Mouse (Mus musculus): ENCODE measurements around the gene Itih5. TPM values are rescaled to one million over a fixed set of nuclear protein-coding genes. Genes with fewer than 3 reads are reported as not detected.

Itih5 gene
- 3.0 and 4.0 TPM in 2 replicates for polyA plus RNA-seq (2015; fragmentation: Nextera tagmentation; extraction: Ambion mirVana)

DNA sequence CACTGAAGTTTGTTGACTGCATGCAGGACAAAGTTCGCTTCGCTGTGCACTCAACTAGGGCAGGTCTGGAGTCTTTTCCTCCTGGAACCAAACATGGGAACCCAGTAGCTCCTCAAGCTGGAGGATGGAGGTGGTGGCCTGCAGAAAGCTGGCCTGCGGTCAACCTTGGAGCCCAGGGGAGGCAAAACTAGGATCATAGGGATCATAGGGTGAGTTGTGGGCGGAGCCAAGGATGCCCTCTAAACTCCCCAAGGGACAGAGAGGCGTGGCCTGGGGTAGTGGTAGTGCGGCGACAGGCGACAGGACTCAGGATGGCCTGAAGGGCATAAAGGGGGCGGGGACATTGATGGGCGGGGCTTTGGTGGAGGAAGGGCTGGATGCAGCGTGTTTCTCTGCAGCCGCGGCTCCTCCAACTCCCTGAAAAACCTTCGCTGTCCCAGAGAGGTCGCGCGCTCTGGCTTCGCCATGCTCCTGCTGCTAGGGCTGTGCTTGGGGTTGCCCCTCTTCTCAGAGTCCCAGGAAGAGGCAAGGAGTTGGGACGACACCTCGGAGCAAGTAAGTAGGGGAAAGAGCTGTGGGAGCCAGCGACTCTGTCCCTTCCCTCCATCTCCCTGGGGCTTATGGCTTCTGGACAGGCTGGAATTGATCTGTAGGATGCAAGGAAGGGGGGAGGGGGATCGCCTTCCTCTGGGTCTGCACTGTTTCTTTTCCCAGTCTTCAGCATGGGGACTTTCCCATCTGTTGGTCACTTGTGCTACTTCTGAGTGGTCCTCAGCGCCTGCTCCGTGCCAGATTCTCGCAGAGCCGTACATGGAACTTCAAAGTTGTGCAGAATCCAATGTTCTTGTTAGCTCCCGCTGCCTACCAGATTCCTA, at the start of gene Itih5:
Gene Itih5, plus strand, starts transcription at position 371 of the 875 bp plus-strand sequence.
- Histone ChIP-seq H3K9ac (replicated peaks; ENCODE audit: low read depth) (no peak within 1 kb of the TSS), H3K9me3 (ENCODE audit: low read length) (no peaks in the 10 kb centered on the region), H3K36me3 (ENCODE audit: insufficient read depth, low read length) (no peaks in the 10 kb centered on the region), H3K4me2 (replicated peaks; ENCODE audit: low read depth, low read length) (peak within 1 kb of the TSS; percentile 66), H3K27ac (ENCODE audit: low read length) (no peak within 1 kb of the TSS), H3K4me1 (ENCODE audit: insufficient read depth, low read depth, low read length) (peaks cover 11% of the 10 kb centered on the region; the same call in 1 of the 2 replicates), H3K4me3 (ENCODE audit: low read depth, low read length) (peak within 1 kb of the TSS; percentile 32), H3K27me3 (replicated peaks; ENCODE audit: insufficient read depth, low read length) (no peaks in the 10 kb centered on the region)
- DNase-seq (ENCODE audit: low spot score) = peak; percentile 52
- ATAC-seq = peak; percentile 86
- TF ChIP-seq EP300 (IDR thresholded peaks at IDR 0.05) (no peak), CTCF (IDR thresholded peaks at IDR 0.05) (no peak)
- WGBS = 7% methylated on average over 25 of the region's 27 CpGs

DNA sequence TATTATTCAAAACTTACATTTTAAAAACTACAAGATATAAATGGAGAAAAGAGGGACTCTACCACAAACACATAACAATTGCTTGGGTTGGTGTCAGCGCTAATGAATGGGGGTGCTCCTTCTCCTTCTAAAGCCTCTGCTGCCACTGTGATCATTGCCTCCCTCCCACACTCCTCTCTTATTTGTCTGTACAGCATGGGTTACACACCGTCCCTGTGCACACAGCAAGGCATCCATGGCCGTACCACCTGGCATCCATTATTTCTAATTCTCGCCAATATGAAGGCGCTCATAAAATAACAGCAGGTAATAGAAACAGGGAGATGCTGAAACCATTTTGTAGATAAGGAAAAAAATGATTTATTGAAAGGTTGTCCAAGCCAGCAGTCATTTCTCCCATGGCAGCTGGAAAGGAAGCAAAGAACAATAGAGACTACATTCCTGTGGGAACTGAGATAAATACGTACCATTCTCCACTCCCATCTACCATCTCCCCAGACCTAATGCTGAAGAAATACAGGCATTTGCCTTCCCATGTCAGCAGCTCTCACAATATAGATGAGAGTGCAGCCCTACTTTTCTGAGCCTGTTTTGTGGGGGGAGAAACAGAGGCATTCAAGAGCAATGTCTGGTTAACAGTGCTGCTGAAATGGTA, 44.7 kb upstream of the Itih5 start:
- WGBS = 61% methylated on average over 6 of the region's 6 CpGs
- Histone ChIP-seq H3K4me2 (replicated peaks; ENCODE audit: low read depth, low read length) (no peak overlapping the region), H3K9ac (replicated peaks; ENCODE audit: low read depth) (no peak overlapping the region), H3K9me3 (ENCODE audit: low read length) (no peaks in the 10 kb centered on the region), H3K27ac (ENCODE audit: low read length) (no peak overlapping the region), H3K4me1 (ENCODE audit: insufficient read depth, low read depth, low read length) (no peaks in the 10 kb centered on the region), H3K4me3 (ENCODE audit: low read depth, low read length) (no peak overlapping the region), H3K36me3 (ENCODE audit: insufficient read depth, low read length) (no peaks in the 10 kb centered on the region), H3K27me3 (replicated peaks; ENCODE audit: insufficient read depth, low read length) (no peaks in the 10 kb centered on the region)
- ATAC-seq (no peak), DNase-seq (ENCODE audit: low spot score) (peak; percentile 24)
- no peak for TF ChIP-seq CTCF (IDR thresholded peaks at IDR 0.05)
- no peak for TF ChIP-seq EP300 (IDR thresholded peaks at IDR 0.05)

GRCm38 (mm10) chr2:10118751-10119150, 34.6 kb upstream of the Itih5 start:
- TF ChIP-seq EP300 (IDR thresholded peaks at IDR 0.05) (no peak), CTCF (IDR thresholded peaks at IDR 0.05) (no peak)
- WGBS = 65% methylated on average over 1 of the region's 1 CpGs
- no peak overlapping the region for H3K27ac ChIP-seq (ENCODE audit: low read length)
- H3K9me3 ChIP-seq (ENCODE audit: low read length) = no peaks in the 10 kb centered on the region
- no peak overlapping the region for H3K9ac ChIP-seq (replicated peaks; ENCODE audit: low read depth)
- H3K4me2 ChIP-seq (replicated peaks; ENCODE audit: low read depth, low read length) = no peak overlapping the region
- H3K27me3 ChIP-seq (replicated peaks; ENCODE audit: insufficient read depth, low read length) = no peaks in the 10 kb centered on the region
- H3K4me3 ChIP-seq (ENCODE audit: low read depth, low read length) = no peak overlapping the region
- H3K4me1 ChIP-seq (ENCODE audit: insufficient read depth, low read depth, low read length) = no peaks in the 10 kb centered on the region
- ATAC-seq = no peak
- H3K36me3 ChIP-seq (ENCODE audit: insufficient read depth, low read length) = no peaks in the 10 kb centered on the region
- no peak for DNase-seq (ENCODE audit: low spot score)

DNA sequence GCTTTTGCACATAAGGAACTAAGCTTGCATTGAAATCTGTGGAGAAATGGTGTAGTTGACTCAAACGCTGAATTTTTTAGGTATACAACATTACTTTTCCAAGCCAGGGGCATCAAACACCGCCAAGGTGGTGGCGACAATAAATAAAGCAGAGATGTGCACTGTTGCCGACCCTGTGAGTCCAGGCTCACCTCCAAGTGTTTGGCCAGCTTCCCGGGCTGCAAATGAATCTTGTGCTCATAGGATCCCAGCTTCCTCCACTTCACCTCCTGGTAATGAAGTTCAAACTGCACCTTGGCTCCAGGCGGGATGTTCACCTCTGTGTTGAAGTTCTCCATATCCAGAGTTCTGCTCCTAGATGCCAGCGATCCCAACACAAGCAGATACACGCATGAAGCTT, 34.1 kb upstream of the Itih5 start:
- ATAC-seq (no peak), DNase-seq (ENCODE audit: low spot score) (no peak)
- TF ChIP-seq EP300 (IDR thresholded peaks at IDR 0.05) = no peak
- no peak for TF ChIP-seq CTCF (IDR thresholded peaks at IDR 0.05)
- Histone ChIP-seq H3K4me3 (ENCODE audit: low read depth, low read length) (no peak overlapping the region), H3K27me3 (replicated peaks; ENCODE audit: insufficient read depth, low read length) (no peaks in the 10 kb centered on the region), H3K9me3 (ENCODE audit: low read length) (no peaks in the 10 kb centered on the region), H3K36me3 (ENCODE audit: insufficient read depth, low read length) (no peaks in the 10 kb centered on the region), H3K27ac (ENCODE audit: low read length) (no peak overlapping the region), H3K9ac (replicated peaks; ENCODE audit: low read depth) (no peak overlapping the region), H3K4me2 (replicated peaks; ENCODE audit: low read depth, low read length) (no peak overlapping the region), H3K4me1 (ENCODE audit: insufficient read depth, low read depth, low read length) (no peaks in the 10 kb centered on the region)
- WGBS = 77% methylated on average over 8 of the region's 8 CpGs

DNA sequence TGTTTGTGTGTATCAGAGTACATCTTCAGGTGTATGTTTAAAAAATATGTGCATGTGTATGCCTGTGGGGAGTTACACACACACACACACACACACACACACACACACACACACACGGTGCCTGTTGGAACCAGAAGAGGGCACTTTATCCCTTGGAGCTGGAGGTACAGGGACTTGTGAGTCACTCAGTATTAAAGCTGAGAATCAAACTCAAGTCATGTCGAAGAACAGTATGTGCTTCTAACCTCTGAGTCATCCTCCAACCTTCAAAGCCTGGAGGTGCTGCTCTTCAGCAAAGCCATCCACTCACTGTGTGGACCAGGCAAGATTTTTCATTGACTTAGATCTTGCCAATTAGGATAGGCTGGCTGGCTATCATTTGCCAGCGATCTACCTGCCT, 31.5 kb upstream of the Itih5 start:
- DNase-seq (ENCODE audit: low spot score) (no peak), ATAC-seq (no peak)
- H3K9me3 ChIP-seq (ENCODE audit: low read length) = no peaks in the 10 kb centered on the region
- no peaks in the 10 kb centered on the region for H3K36me3 ChIP-seq (ENCODE audit: insufficient read depth, low read length)
- no peak overlapping the region for H3K27ac ChIP-seq (ENCODE audit: low read length)
- no peak for TF ChIP-seq CTCF (IDR thresholded peaks at IDR 0.05)
- no peak overlapping the region for H3K4me2 ChIP-seq (replicated peaks; ENCODE audit: low read depth, low read length)
- 59% methylated on average over 3 of the region's 3 CpGs for WGBS
- H3K9ac ChIP-seq (replicated peaks; ENCODE audit: low read depth) = no peak overlapping the region
- H3K27me3 ChIP-seq (replicated peaks; ENCODE audit: insufficient read depth, low read length) = no peaks in the 10 kb centered on the region
- no peaks in the 10 kb centered on the region for H3K4me1 ChIP-seq (ENCODE audit: insufficient read depth, low read depth, low read length)
- no peak overlapping the region for H3K4me3 ChIP-seq (ENCODE audit: low read depth, low read length)

GRCm38 (mm10) chr2:10126122-10126521, 27.2 kb upstream of the Itih5 start:
- ATAC-seq = no peak
- H3K9me3 ChIP-seq (ENCODE audit: low read length) = no peaks in the 10 kb centered on the region
- no peak overlapping the region for H3K4me3 ChIP-seq (ENCODE audit: low read depth, low read length)
- H3K27me3 ChIP-seq (replicated peaks; ENCODE audit: insufficient read depth, low read length) = no peaks in the 10 kb centered on the region
- TF ChIP-seq CTCF (IDR thresholded peaks at IDR 0.05) (no peak), EP300 (IDR thresholded peaks at IDR 0.05) (no peak)
- H3K9ac ChIP-seq (replicated peaks; ENCODE audit: low read depth) = no peak overlapping the region
- no peak for DNase-seq (ENCODE audit: low spot score)
- H3K4me1 ChIP-seq (ENCODE audit: insufficient read depth, low read depth, low read length) = no peaks in the 10 kb centered on the region
- WGBS = 88% methylated on average over 4 of the region's 4 CpGs
- H3K4me2 ChIP-seq (replicated peaks; ENCODE audit: low read depth, low read length) = no peak overlapping the region
- H3K36me3 ChIP-seq (ENCODE audit: insufficient read depth, low read length) = no peaks in the 10 kb centered on the region
- no peak overlapping the region for H3K27ac ChIP-seq (ENCODE audit: low read length)
